Mouse (Mus musculus) thymus, adult 2 months (tissue): Measurements from ENCODE around the gene Vav3.

Experiments used
- CTCF ChIP-seq: fragments of 200-500 bp; IDR thresholded peaks from 2 replicates; pipeline ENCODE4 v1.5.1; 2012; ENCODE audit warnings: mild to moderate bottlenecking, control low read depth, low read length, moderate library complexity, borderline replicate concordance; ENCODE audit not compliant: control insufficient read depth, poor library complexity, insufficient read depth; ENCODE audit errors: extremely low read depth
- POLR2A ChIP-seq: fragments of 200-500 bp; IDR thresholded peaks from 2 replicates; pipeline ENCODE4 v1.6.1; 2012; ENCODE audit warnings: mild to moderate bottlenecking, low read length, control low read depth, moderate library complexity; ENCODE audit not compliant: control insufficient read depth, poor library complexity, insufficient read depth; ENCODE audit errors: extremely low read depth

DNA sequence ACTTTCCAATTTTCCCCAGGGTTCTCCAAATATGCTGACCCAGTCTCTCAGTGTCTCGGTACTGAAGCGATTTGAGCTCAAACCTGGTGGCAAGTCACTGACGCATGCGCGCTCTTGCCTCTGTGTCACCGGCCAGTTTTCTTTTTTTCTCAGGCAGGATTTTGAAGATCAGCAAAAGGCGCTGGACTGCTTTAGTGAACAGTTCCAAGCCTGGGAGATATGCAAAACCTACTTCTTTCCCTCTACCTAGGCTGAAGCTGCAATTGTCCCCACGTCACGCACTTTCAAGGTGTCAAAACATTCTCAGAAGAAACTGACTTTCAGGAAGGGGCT, 546 bp upstream of the Vav3 start:
- TF ChIP-seq POLR2A (no peak), CTCF (no peak)
